Mouse (Mus musculus) testis, adult 2 months (tissue): Measurements from ENCODE around the gene Dlx1.

Experiments
- CTCF ChIP-seq: fragments of 200-500 bp; IDR thresholded peaks from 2 replicates; pipeline ENCODE4 v1.5.1; 2012; ENCODE audit warnings: low read depth, mild to moderate bottlenecking, inconsistent platforms, low read length, moderate library complexity; ENCODE audit not compliant: control insufficient read depth, insufficient read depth, insufficient replicate concordance
- POLR2A ChIP-seq: fragments of 200-500 bp; IDR thresholded peaks from 2 replicates; pipeline ENCODE4 v1.6.1; 2012; ENCODE audit warnings: low read depth, mild to moderate bottlenecking, inconsistent platforms, low read length, moderate library complexity; ENCODE audit not compliant: control insufficient read depth

DNA sequence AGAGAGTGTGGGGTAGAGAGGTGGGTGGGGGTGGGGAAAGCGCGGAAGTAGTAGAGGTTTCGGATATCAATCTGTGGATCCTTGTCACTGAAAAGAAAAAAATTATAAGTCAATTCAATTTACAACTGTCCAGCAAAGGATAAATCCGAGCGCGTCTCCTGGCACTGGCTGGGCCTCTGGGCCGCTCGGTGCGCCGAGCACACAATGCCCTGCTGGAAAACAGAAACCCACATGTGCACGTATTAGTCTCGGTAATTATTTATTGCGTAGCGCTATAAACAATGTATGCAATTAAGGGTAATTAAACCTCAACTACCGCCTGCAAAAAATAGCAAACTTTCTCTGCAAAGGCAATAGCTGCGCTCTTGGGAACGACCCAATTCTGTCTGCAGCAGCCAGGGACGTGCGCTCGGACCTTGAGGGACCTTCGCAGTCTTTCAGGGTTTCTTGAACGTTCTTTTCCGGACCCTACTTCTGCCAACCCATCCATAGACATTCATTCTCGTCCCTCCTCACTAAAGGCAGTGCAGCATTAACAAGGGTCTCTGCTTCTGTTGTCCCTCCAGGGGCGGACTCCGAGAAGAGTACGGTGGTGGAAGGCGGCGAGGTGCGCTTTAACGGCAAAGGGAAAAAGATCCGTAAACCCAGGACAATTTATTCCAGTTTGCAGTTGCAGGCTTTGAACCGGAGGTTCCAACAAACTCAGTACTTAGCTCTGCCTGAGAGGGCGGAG is 2.6 kb downstream of the Dlx1 start:
- TF ChIP-seq CTCF (no peak), POLR2A (no peak)
